Mouse (Mus musculus) liver, adult 2 months (tissue): ENCODE measurements around the gene Prss41.

ENCODE experiments used
- CTCF ChIP-seq: fragments of 200-500 bp; IDR thresholded peaks from 2 replicates; pipeline ENCODE4 v1.5.1; 2011; ENCODE audit warnings: low read depth, low read length, control low read depth
- POLR2A ChIP-seq: fragments of 200-500 bp; IDR thresholded peaks from 2 replicates; pipeline ENCODE4 v1.6.1; 2011; ENCODE audit warnings: low read length, control low read depth; ENCODE audit not compliant: insufficient read depth; ENCODE audit errors: extremely low read depth

GRCm38 (mm10) chr17:23820731-23821130 is 23.2 kb downstream of the Prss41 start:
- TF ChIP-seq POLR2A = no peak
- TF ChIP-seq CTCF = no peak
